Mouse (Mus musculus) erythroblast, embryonic 14.5 days (primary cell): ENCODE measurements around the gene Erich3. TPM values are rescaled to one million over a fixed set of nuclear protein-coding genes. Genes with fewer than 3 reads are reported as not detected.

Experiments used
- H3K27me3 ChIP-seq: 2 replicates; pipeline ENCODE4 v1.6.1; 2012; ENCODE audit warnings: inconsistent platforms; ENCODE audit not compliant: control insufficient read depth
- H3K36me3 ChIP-seq: 2 replicates; pipeline ENCODE4 v1.6.1; 2012; ENCODE audit warnings: mild to moderate bottlenecking, inconsistent platforms; ENCODE audit not compliant: control insufficient read depth
- H3K4me1 ChIP-seq: 2 replicates; pipeline ENCODE4 v1.6.1; 2012; ENCODE audit warnings: inconsistent platforms; ENCODE audit not compliant: control insufficient read depth
- H3K4me3 ChIP-seq: replicated peaks from 2 replicates; pipeline ENCODE3; 2012; ENCODE audit warnings: moderate library complexity, mild to moderate bottlenecking, inconsistent platforms
- H3K9me3 ChIP-seq: 2 replicates; pipeline ENCODE4 v1.6.1; 2012; ENCODE audit warnings: low read length, inconsistent platforms, mixed read lengths; ENCODE audit not compliant: control insufficient read depth
- GATA1 ChIP-seq: IDR thresholded peaks from 2 replicates; pipeline ENCODE4 v1.6.1; 2012; ENCODE audit warnings: low read length, inconsistent platforms, mixed read lengths
- TAL1 ChIP-seq: IDR thresholded peaks from 3 replicates; pipeline ENCODE4 v1.6.1; 2012; ENCODE audit warnings: low read length, inconsistent platforms, mixed read lengths
- polyA plus RNA-seq: library from polyadenylated mRNA; stranded (reverse); fragments of >175 nt; gene quantifications from 2 replicates; pipeline ENCODE4 v1.2.3, GENCODE M21; 2012

The Erich3 gene
- polyA plus RNA-seq, 1 experiment, result not detected

DNA sequence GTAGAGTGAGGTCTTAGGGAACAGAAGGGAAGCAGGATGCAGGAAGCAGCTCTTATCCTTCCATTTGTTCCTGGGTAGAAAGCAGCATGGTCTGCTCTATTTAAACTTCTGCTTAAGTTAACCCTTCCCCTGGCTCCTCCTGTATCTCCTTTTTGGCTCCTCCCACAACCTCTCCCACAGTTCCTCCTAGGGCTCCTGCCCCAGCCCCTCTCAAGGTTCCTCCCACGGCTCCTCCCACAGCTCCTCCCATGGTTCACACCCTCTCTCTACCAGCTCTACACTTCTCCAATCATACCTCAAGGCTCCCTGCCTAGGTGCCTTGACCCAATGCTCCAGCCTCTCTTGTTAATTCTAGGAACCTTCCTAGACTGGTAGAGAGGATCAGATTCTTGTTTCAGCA is 149.2 kb downstream of the Erich3 start:
- Histone ChIP-seq H3K4me3 (no peak overlapping the region), H3K36me3 (no peaks in the 10 kb centered on the region), H3K9me3 (peaks cover 10% of the 10 kb centered on the region), H3K4me1 (no peaks in the 10 kb centered on the region), H3K27me3 (no peaks in the 10 kb centered on the region; the same call in 1 of the 2 replicates)
- TF ChIP-seq GATA1, result no peak
- TF ChIP-seq TAL1, result no peak

DNA sequence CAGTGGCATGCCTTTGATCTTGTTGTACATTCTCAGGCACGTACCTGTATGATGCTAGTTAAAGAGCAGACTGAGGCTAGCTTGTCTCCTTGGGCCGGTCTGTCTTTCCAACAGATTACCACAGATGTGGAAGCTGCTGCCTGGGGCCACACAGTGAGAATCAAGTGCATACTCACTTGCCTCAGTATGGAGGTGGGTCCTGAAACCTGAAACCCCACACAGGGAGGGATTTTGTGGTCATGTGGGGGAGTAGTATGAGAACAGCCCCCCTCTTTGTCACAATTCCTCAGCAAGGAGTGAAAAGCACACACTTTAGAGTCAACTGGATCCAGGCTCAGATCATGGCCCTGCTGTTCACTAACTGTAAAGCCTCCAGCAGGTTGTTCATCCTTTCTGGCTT is 151.9 kb downstream of the Erich3 start:
- no peak overlapping the region for H3K4me3 ChIP-seq
- no peak for TF ChIP-seq TAL1
- no peak for TF ChIP-seq GATA1
- H3K27me3 ChIP-seq, result no peaks in the 10 kb centered on the region; the same call in 1 of the 2 replicates
- peaks cover 8% of the 10 kb centered on the region for H3K9me3 ChIP-seq
- H3K4me1 ChIP-seq, result no peaks in the 10 kb centered on the region
- no peaks in the 10 kb centered on the region for H3K36me3 ChIP-seq

DNA sequence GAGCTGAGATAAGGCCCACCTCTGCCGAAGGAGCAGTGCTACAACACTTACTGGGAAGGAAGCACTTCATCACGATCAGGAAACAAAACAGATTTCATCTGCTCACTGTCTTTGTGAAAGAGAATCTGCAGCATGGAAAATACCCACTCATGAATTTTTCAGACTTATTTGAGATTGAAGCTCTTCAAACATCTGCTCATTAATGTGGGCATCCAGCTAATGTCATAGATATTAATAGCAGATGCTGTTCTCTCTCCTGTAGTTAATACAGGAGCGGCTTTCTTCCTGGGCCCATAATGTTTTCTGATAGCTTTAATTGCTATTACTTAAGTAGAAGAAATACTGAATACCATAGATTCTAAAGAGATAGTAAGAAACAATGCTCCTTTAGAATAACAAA is 152.6 kb downstream of the Erich3 start:
- no peaks in the 10 kb centered on the region for H3K36me3 ChIP-seq
- no peak overlapping the region for H3K4me3 ChIP-seq
- H3K4me1 ChIP-seq, result no peaks in the 10 kb centered on the region
- peaks cover 5% of the 10 kb centered on the region for H3K9me3 ChIP-seq
- H3K27me3 ChIP-seq, result no peaks in the 10 kb centered on the region; the same call in 1 of the 2 replicates
- TF ChIP-seq TAL1 (no peak), GATA1 (no peak)

DNA sequence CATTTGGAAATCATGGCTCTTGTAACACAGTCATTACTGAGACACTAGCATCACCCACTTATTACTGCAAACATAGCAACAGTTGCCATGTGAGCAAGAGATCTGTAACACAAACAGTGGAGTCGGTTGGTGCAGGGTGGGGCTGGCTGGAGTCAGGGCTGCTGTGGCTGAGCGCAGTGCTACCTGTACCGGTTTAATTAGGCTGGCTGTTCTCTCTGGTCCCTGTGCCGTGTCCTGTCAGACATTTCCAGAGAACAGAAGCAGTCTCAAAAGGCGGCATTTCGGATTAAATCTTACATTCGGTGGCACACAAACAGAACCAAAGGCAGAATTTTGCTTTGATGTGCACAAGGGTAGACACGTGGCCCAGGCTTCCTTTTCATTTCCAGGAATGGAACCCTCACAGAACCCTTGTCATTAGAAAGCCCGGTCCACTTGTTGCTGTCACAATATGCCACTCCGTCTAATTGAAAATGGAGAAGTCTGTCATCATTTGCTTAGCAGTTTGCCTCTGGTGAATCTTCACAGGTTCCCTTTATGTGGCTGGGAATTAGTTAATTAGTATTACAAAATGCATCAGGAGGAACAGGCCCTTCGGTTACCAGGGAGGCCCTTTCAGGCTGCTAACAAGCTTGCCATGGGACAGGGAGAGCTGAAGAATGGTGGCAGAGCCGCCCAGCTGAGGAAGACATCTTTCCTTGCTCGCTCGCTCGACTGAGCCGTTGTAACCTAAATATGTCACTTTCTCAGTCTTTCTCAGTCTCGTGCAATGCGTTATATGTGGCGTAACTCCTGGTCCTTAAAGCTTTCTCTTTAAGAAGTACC is 153.4 kb downstream of the Erich3 start:
- Histone ChIP-seq H3K4me1 (no peaks in the 10 kb centered on the region), H3K9me3 (peaks cover under 1% of the 10 kb centered on the region; the same call in 1 of the 2 replicates), H3K36me3 (no peaks in the 10 kb centered on the region), H3K27me3 (no peaks in the 10 kb centered on the region; the same call in 1 of the 2 replicates), H3K4me3 (no peak overlapping the region)
- TF ChIP-seq TAL1, result no peak
- no peak for TF ChIP-seq GATA1

Other genes starting within 250 kb of the Erich3 start
- 0.22 TPM in 1 of 2 replicates, not detected in the other for gene Cryz, start 67.1 kb upstream of the Erich3 start, polyA plus RNA-seq
- gene Tyw3, start 66.8 kb upstream of the Erich3 start, polyA plus RNA-seq, result 0.13 and 0.17 TPM in 2 replicates